Mouse (Mus musculus) heart, embryonic 15.5 days (tissue): ENCODE measurements at regions not wholly inside any gene's neighbourhood (a gene's known extent, or its start where the extent isn't known, plus 50 kb on each side); places are given as distances from the start of the nearest gene placed in this dataset.
"Not testable (repeated sequence)": the region's sequence is repeated elsewhere in the genome, so short reads cannot be mapped to it uniquely, and the experiment has no call there.

Experiments
- ATAC-seq: fragments of 200-750 bp; cut with Nextera tagmentation; replicated peaks from 2 replicates; pipeline ENCODE4 v1.8.0; 2017; ENCODE audit warnings: low read depth, moderate TSS enrichment; ENCODE audit not compliant: insufficient number of reproducible peaks, insufficient read depth, low FRiP score
- H3K27ac ChIP-seq: fragments of 300-500 bp; sonication (generic); 2 replicates; pipeline ENCODE4 v1.5.1; 2015; ENCODE audit warnings: mild to moderate bottlenecking, inconsistent platforms
- H3K27me3 ChIP-seq: fragments of 300-500 bp; sonication (generic); 2 replicates; pipeline ENCODE4 v1.6.1; 2015; ENCODE audit warnings: inconsistent platforms
- H3K36me3 ChIP-seq: fragments of 300-500 bp; sonication (generic); 2 replicates; pipeline ENCODE4 v1.6.1; 2015; ENCODE audit warnings: mild to moderate bottlenecking, inconsistent platforms
- H3K4me1 ChIP-seq: fragments of 300-500 bp; sonication (generic); replicated peaks from 2 replicates; pipeline ENCODE4 v1.6.1; 2015; ENCODE audit warnings: inconsistent platforms
- H3K4me2 ChIP-seq: fragments of 300-500 bp; sonication (generic); 2 replicates; pipeline ENCODE4 v1.6.1; 2015; ENCODE audit warnings: inconsistent platforms, mild to moderate bottlenecking, moderate library complexity
- H3K4me3 ChIP-seq: fragments of 300-500 bp; sonication (generic); 2 replicates; pipeline ENCODE4 v1.5.1; 2015; ENCODE audit warnings: mild to moderate bottlenecking, inconsistent platforms
- H3K9ac ChIP-seq: fragments of 300-500 bp; sonication (generic); 2 replicates; pipeline ENCODE4 v1.6.1; 2015; ENCODE audit warnings: mild to moderate bottlenecking, inconsistent platforms
- H3K9me3 ChIP-seq: fragments of 300-500 bp; sonication (generic); replicated peaks from 2 replicates; pipeline ENCODE4 v1.6.1; 2016; ENCODE audit warnings: inconsistent platforms
- WGBS: fragments of 180-500 bp; shearing (Covaris S2); methylation state at CpG from one replicate; pipeline ENCODE4 v1.1.7; 2015; ENCODE audit warnings: mixed read lengths; 5-methylcytosine and 5-hydroxymethylcytosine counted together

GRCm38 (mm10) chr13:60480731-60481431 lies 120.9 kb upstream of the Dapk1 start:
- WGBS: 11% methylated on average over 21 of the region's 21 CpGs
- H3K4me1 ChIP-seq: peaks cover 20% of the 10 kb centered on the region
- no peaks in the 10 kb centered on the region for H3K9me3 ChIP-seq
- H3K27me3 ChIP-seq: peaks cover 15% of the 10 kb centered on the region
- no peak for ATAC-seq
- H3K9ac ChIP-seq: no peak overlapping the region
- peak overlapping the region; percentile 79 for H3K4me2 ChIP-seq
- no peaks in the 10 kb centered on the region for H3K36me3 ChIP-seq
- H3K4me3 ChIP-seq: peak overlapping the region; percentile 30
- no peak overlapping the region for H3K27ac ChIP-seq

- H3K9me3 ChIP-seq, H3K9ac ChIP-seq, H3K4me3 ChIP-seq, H3K27ac ChIP-seq, H3K36me3 ChIP-seq, ATAC-seq: not testable (repeated sequence)
- H3K27me3 ChIP-seq: peaks cover 11% of the 10 kb centered on the region
- H3K4me2 ChIP-seq: peak overlapping the region; percentile 79
- WGBS: 78% methylated on average over 11 of the region's 11 CpGs
- peaks cover 25% of the 10 kb centered on the region for H3K4me1 ChIP-seq
These were observed 120.3 kb upstream of the Dapk1 start for GRCm38 (mm10) chr13:60481451-60481850.

- H3K4me2 ChIP-seq: no peak overlapping the region
- no peaks in the 10 kb centered on the region for H3K9me3 ChIP-seq
- peaks cover 25% of the 10 kb centered on the region for H3K4me1 ChIP-seq
- 88% methylated on average over 6 of the region's 6 CpGs for WGBS
- H3K4me3 ChIP-seq: no peak overlapping the region
- H3K27ac ChIP-seq: no peak overlapping the region
- no peak overlapping the region for H3K9ac ChIP-seq
- H3K36me3 ChIP-seq: no peaks in the 10 kb centered on the region
- peaks cover 8% of the 10 kb centered on the region for H3K27me3 ChIP-seq
- no peak for ATAC-seq
These were observed 119.8 kb upstream of the Dapk1 start for GRCm38 (mm10) chr13:60481946-60482345.

GRCm38 (mm10) chr13:60486105-60486504 lies 115.6 kb upstream of the Dapk1 start:
- Histone ChIP-seq H3K9ac (no peak overlapping the region), H3K27me3 (no peaks in the 10 kb centered on the region), H3K9me3 (no peaks in the 10 kb centered on the region), H3K4me3 (no peak overlapping the region), H3K27ac (peak overlapping the region; percentile 24; the same call in 1 of the 2 replicates), H3K4me2 (no peak overlapping the region), H3K36me3 (no peaks in the 10 kb centered on the region), H3K4me1 (peaks cover 21% of the 10 kb centered on the region)
- no peak; the same call in 1 of the 2 replicates for ATAC-seq
- 62% methylated on average over 2 of the region's 2 CpGs for WGBS

- H3K9me3 ChIP-seq: no peaks in the 10 kb centered on the region
- H3K4me2 ChIP-seq: no peak overlapping the region
- no peak overlapping the region for H3K27ac ChIP-seq
- H3K9ac ChIP-seq: no peak overlapping the region
- no peak for ATAC-seq
- peaks cover 20% of the 10 kb centered on the region for H3K4me1 ChIP-seq
- WGBS: 89% methylated on average over 5 of the region's 5 CpGs
- H3K27me3 ChIP-seq: no peaks in the 10 kb centered on the region
- H3K4me3 ChIP-seq: no peak overlapping the region
- H3K36me3 ChIP-seq: no peaks in the 10 kb centered on the region
These were observed 114.9 kb upstream of the Dapk1 start for GRCm38 (mm10) chr13:60486871-60487270.

- Histone ChIP-seq H3K4me3 (no peak overlapping the region), H3K27me3 (no peaks in the 10 kb centered on the region), H3K27ac (peak overlapping the region; percentile 65), H3K36me3 (no peaks in the 10 kb centered on the region), H3K9me3 (no peaks in the 10 kb centered on the region), H3K4me2 (peak overlapping the region; percentile 21), H3K9ac (no peak overlapping the region), H3K4me1 (peaks cover 20% of the 10 kb centered on the region)
- 42% methylated on average over 13 of the region's 13 CpGs for WGBS
- ATAC-seq: peak; percentile 32; the same call in 1 of the 2 replicates
These were observed 113.4 kb upstream of the Dapk1 start for GRCm38 (mm10) chr13:60488131-60488883.

- WGBS: 68% methylated on average over 4 of the region's 4 CpGs
These were observed 112.9 kb upstream of the Dapk1 start for GRCm38 (mm10) chr13:60488884-60489265.

GRCm38 (mm10) chr13:60491948-60492464 lies 109.7 kb upstream of the Dapk1 start:
- no peak overlapping the region for H3K9ac ChIP-seq
- no peaks in the 10 kb centered on the region for H3K9me3 ChIP-seq
- ATAC-seq: no peak
- no peaks in the 10 kb centered on the region for H3K36me3 ChIP-seq
- H3K4me1 ChIP-seq: peaks cover 12% of the 10 kb centered on the region
- no peak overlapping the region for H3K27ac ChIP-seq
- H3K4me3 ChIP-seq: no peak overlapping the region
- WGBS: 46% methylated on average over 16 of the region's 16 CpGs
- H3K4me2 ChIP-seq: no peak overlapping the region
- H3K27me3 ChIP-seq: no peaks in the 10 kb centered on the region

More at GRCm38 (mm10) chr13:60488884-60489265, 112.9 kb upstream of the Dapk1 start:
- Histone ChIP-seq H3K9me3 (no peaks in the 10 kb centered on the region), H3K36me3 (no peaks in the 10 kb centered on the region), H3K9ac (no peak overlapping the region), H3K4me3 (no peak overlapping the region), H3K4me1 (peaks cover 20% of the 10 kb centered on the region), H3K27me3 (no peaks in the 10 kb centered on the region), H3K27ac (peak overlapping the region; percentile 65), H3K4me2 (peak overlapping the region; percentile 21; the same call in 1 of the 2 replicates)
- no peak for ATAC-seq

GRCm38 (mm10) chr13:60493836-60494235 lies 107.9 kb upstream of the Dapk1 start:
- no peaks in the 10 kb centered on the region for H3K9me3 ChIP-seq
- no peak for ATAC-seq
- H3K4me3 ChIP-seq: no peak overlapping the region
- no peak overlapping the region for H3K4me2 ChIP-seq
- peaks cover 6% of the 10 kb centered on the region for H3K4me1 ChIP-seq
- WGBS: 80% methylated on average over 5 of the region's 5 CpGs
- no peak overlapping the region for H3K9ac ChIP-seq
- H3K27ac ChIP-seq: no peak overlapping the region
- no peaks in the 10 kb centered on the region for H3K27me3 ChIP-seq
- H3K36me3 ChIP-seq: no peaks in the 10 kb centered on the region

GRCm38 (mm10) chr13:60497714-60498400 lies 103.9 kb upstream of the Dapk1 start:
- no peak overlapping the region for H3K4me3 ChIP-seq

GRCm38 (mm10) chr13:60504196-60504595 lies 97.6 kb upstream of the Dapk1 start:
- no peaks in the 10 kb centered on the region for H3K36me3 ChIP-seq
- no peak overlapping the region for H3K9ac ChIP-seq
- 44% methylated on average over 2 of the region's 2 CpGs for WGBS
- H3K27me3 ChIP-seq: no peaks in the 10 kb centered on the region
- H3K27ac ChIP-seq: no peak overlapping the region
- H3K4me1 ChIP-seq: no peaks in the 10 kb centered on the region
- H3K9me3 ChIP-seq: no peaks in the 10 kb centered on the region
- no peak for ATAC-seq
- H3K4me2 ChIP-seq: no peak overlapping the region
- no peak overlapping the region for H3K4me3 ChIP-seq

More at GRCm38 (mm10) chr13:60497714-60498400, 103.9 kb upstream of the Dapk1 start:
- Histone ChIP-seq H3K4me1 (peaks cover 4% of the 10 kb centered on the region; the same call in 1 of the 2 replicates), H3K9ac (no peak overlapping the region), H3K4me2 (no peak overlapping the region), H3K27me3 (no peaks in the 10 kb centered on the region), H3K9me3 (no peaks in the 10 kb centered on the region), H3K27ac (no peak overlapping the region), H3K36me3 (no peaks in the 10 kb centered on the region)
- ATAC-seq: no peak
- WGBS: 41% methylated on average over 18 of the region's 18 CpGs
